Mouse (Mus musculus): ENCODE measurements around the gene Tfcp2.
"Not testable (repeated sequence)": the region's sequence is repeated elsewhere in the genome, so short reads cannot be mapped to it uniquely, and the experiment has no call there.

Tfcp2 gene

DNA sequence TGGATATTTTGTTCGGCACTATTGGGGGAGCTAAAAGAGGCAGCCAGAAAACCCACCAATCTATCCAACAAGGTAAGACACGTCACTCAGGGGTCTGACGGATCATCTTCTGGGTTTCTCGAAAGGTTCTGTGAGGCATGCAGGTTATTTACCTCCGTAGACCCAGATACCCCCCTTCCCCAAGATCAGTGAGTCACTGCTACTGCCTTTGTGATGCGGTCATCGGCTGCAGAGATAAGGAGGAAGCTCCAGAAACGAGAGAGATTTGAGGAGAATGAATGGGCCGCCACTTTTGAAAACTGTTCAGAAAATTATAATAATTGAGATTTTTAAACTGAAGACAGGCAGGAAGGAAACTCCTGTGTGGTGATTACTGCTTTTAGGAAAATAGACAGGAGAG, 4.6 kb upstream of the Tfcp2 start:
- no peak for DNase-seq (ENCODE audit: low spot score)

DNA sequence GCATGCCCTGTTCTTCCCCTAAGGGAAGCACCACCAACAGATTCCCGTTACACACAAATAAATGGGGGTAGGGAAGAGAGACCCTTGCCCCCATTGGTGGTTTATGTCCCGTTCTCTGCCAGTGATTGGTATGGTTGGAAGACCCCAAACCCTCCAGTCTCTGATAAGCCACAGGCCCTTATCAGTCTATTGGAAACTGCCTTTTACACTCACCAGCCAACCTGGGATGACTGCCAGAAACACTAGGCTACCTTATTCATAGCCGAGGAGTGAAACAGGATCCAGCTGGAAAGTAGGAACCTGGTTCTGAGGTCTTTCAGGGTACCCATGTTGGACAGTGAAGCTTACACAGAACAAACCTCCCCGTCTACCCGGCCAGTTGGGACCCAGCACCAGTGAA, 4.2 kb upstream of the Tfcp2 start:
- no peak for DNase-seq (ENCODE audit: low spot score)

DNA sequence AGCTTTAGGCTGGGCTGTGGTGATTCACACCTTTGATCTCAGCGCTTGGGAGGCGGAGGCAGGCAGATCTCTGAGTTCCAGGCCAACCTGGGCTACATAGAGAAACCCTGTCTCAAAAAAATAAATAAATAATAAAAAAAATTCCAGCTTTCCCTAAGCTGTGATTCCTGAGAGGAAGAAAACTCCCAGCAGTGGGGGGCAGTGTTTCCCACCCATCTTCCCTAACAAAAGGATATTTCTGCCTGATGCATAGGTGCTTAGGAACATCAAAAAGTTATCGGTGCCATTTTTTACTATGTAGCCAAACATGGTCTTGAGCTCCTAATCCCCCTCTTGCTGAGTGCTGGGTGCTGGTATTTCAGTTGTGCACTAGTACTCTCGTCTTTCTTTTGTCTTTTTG, 1.5 kb downstream of the Tfcp2 start:
- DNase-seq (ENCODE audit: low spot score) = no peak

DNA sequence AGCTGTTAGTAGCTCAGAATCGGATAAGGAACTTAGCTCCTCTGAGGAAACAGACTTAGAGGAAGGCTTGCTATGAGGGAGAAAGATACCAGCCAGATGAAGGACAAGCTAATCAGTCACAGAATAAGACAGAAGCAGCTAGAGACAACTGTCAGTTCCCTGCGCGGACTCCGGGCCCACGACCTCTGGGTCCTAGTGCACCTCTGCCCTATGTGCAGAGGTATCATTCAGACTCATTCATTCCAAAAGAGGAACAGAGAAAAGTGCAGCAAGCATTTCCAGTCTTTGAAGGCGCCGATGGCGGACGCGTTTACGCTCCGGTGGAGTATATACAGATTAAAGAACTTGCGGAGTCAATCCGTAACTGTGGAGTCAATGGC, 8.2 kb downstream of the Tfcp2 start:
- DNase-seq (ENCODE audit: low spot score) = not testable (repeated sequence)

DNA sequence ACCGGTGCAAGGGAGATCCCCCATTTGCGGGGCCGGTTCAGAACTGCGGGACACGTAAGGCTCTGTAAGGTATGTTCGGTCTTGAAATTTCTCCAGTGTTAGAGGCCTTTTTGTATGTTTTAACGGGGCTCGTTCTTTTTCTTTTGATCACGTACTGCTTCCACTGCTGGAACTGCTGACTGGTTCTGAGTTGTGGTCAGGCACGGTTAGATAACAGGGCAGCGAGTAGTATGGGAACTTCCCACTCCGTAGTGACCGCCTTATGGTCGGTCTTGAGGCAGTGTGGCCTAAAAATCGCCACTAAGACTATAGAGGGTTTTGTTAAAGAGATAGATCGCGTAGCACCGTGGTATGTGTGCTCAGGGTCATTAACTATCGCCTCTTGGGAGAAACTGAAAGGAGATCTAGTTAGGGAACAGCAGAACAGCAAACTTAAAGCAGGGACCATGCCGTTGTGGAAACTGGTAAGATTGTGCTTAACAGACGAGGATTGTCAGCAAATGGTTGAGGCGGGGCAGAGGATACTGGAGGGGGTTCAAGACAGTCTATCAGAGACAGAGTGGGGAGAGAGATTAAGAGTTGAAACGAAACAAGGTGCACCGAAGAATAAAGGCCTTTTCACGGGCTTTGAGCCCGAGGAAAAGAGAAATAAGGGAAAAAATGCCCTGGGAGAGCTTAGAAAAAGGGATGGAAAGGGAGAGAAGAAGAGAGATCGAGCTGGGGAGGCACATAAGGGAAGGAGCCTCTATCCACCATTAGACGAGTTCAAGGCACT, 8.7 kb downstream of the Tfcp2 start:
- DNase-seq (ENCODE audit: low spot score) = not testable (repeated sequence)

DNA sequence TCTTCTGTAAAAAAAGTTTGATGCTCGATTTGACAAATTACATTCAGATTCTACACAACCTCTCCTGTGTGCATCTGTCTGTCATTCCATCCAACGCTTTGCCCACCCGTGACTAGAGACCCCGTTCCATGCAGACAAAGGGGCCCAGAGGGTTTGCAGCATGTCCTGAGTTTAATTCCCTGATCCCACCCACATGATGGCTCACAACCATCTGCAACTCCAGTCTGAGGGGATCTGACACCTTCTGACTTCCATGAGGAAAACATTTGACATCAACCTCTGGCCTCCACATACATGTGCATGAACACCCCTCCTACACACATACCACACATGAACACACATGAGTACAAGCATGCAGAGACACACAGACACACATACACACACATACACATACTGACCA, 10.4 kb downstream of the Tfcp2 start:
- no peak for DNase-seq (ENCODE audit: low spot score)

DNA sequence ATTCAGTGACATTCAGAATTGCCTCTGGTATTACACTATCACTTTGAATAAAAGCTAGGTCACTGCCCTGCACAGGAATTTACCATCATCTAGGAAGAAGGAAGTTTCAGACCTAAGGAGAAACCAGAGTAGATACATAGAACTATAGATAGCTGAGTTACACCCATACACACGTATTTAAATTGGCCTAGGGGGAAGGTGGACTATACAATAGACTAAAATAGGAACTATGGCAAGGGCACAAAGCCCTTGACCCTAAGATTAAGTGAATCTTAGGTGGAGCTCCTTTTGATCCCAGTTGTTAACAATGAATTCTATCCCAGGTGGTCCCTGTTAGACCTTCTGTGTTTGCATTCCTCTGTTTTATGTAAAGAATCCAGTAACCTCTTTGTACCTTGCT, 10.8 kb downstream of the Tfcp2 start:
- DNase-seq (ENCODE audit: low spot score) = not testable (repeated sequence)

DNA sequence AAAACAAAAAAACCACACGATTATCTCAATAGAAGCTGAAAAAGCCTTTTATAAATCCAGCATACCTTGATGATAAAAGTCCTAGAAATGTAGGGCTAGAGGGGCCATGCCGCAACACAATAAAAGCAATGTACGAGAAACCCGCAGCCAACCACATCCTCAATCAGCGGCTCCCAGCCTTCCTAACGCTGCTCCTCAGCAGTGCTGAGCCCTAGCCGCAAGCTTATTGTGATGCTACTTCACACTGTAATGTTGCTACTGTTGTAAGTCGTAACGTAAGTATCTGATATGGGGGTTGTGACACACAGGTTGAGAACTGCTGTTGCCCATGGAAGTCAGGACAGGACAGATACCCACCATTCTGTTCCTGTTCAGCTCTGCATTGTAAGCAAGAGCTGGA, 12.4 kb downstream of the Tfcp2 start:
- no peak for DNase-seq (ENCODE audit: low spot score)

DNA sequence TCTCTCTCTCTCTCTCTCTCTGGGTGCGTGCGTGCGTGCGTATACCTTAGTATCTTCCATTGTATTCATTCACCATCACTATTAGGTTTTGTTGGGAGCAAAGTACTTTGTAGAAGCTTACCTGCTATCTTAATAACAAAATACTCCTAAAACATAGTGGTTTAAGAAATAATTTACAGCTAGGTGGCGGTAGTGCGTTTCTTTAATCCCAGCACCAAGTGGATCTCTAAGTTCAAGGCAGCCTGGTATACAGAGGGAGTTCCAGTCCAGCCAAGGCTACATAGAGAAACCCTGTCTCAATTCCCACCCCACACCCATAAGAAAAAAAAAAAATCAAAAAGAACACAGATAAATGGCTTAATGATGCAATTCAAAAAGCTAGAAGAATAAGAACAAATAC, 13.9 kb downstream of the Tfcp2 start:
- peak; percentile 64 for DNase-seq (ENCODE audit: low spot score)

DNA sequence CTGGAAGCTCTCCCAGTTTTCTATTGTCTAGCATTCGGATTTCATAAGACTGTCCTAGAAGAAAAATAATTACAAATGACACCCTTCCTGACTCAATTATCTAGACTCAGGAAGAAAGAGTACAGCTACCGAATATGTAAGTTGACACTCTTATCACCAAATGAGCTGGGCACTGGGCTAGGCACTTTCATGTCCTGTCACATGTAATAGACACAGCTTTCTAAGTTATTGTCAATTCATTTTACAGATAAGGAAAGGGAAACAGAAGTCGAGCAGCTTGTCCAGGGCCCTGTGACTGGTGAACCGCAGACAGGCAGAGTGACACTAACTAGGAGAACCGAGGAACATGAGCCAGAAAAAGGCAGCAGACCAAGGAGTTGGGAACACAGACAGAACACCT, 23.9 kb downstream of the Tfcp2 start:
- DNase-seq (ENCODE audit: low spot score) = no peak

DNA sequence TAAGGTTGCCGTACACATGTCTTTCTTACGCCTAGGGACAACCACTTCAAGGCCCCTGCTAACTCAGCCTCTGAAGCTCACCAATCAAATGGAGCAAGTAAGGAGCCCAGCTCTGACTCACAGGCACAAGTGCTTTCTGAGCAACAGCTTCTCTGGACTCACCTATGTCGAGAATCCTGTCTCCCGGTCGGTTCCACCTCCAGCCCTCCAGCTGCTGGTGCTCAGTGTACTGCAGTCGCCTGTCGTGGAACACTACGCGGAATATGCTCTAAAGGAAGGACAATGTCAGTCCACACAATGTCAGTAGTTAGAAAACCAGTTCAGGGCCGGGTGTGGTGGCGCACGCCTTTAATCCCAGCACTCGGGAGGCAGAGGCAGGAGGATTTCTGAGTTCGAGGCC, 26.4 kb downstream of the Tfcp2 start:
- no peak for DNase-seq (ENCODE audit: low spot score)

DNA sequence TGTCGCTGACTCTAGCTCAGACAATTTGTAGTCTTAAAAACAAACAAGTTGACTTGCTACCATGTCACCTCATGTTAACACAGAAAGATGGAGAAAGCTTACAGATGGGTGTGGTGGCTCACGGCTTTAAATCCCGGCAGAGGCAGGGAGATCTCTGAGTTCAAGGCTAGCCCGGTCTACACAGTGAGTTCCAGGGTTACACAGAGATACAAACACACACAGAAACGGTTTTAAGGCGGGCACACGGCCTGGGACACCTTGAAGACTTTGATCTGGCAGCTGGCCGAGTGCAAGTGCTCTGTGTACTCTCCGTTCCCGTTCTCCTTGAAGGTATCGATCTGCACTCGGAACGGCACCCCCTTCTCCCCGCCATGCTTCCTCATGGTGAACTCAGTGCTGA, 31.5 kb downstream of the Tfcp2 start:
- no peak for DNase-seq (ENCODE audit: low spot score)

DNA sequence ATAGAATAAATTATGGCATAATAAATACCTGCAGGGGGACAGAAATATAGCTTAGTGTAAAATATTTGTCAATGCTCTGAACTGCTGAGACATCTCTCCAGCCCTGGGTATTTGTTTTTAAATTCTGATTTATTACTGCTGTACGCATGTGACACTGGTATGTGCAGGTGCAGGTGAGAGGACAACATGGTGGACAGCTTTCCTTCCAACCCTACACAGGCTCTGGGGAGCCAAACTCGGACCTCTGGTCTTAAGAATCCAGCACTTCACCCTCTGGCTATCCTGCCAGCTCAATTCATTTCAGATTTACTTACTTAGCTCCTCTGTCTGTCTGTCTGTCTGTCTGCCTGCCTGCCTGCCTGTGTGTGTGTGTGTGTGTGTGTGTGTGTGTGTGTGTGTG, 36.7 kb downstream of the Tfcp2 start:
- DNase-seq (ENCODE audit: low spot score) = no peak

DNA sequence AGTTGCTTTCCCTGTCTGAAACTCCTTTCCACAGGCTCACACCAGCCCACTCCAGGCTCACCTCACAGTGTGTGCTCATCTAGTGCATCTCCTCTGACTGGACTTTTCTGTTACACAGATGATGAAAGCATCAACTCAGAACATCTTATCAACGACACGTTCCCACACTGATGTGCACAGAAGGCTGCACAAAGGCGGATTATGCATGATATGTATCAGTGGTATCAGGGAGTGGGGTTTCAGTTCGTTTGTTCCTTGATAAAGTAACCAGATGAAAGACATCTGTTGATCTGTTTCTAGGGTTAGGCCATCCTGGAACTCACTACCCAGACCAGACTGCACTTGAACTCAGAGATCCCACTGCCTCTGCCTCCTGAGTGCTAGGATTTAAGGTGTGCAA, 38.4 kb downstream of the Tfcp2 start:
- DNase-seq (ENCODE audit: low spot score) = no peak

DNA sequence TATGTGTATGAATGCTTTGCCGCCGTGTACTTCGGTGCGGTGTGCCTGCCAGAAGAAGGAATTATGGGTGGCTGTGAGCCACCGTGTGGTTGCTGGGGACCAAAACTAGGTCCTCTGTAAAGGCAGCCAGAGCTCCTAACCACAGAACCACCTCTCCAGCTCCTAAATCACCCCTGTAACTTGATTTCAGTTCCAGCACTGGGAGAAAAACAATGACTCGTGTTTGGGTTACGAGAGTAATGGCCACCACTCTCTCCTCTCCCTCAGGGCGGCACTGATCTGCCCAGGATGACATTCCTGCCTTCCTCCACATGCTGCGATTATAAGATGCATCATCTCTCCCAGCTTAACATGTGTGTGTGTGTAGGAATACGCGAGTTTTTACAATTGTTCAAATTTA, 41.7 kb downstream of the Tfcp2 start:
- DNase-seq (ENCODE audit: low spot score) = no peak

DNA sequence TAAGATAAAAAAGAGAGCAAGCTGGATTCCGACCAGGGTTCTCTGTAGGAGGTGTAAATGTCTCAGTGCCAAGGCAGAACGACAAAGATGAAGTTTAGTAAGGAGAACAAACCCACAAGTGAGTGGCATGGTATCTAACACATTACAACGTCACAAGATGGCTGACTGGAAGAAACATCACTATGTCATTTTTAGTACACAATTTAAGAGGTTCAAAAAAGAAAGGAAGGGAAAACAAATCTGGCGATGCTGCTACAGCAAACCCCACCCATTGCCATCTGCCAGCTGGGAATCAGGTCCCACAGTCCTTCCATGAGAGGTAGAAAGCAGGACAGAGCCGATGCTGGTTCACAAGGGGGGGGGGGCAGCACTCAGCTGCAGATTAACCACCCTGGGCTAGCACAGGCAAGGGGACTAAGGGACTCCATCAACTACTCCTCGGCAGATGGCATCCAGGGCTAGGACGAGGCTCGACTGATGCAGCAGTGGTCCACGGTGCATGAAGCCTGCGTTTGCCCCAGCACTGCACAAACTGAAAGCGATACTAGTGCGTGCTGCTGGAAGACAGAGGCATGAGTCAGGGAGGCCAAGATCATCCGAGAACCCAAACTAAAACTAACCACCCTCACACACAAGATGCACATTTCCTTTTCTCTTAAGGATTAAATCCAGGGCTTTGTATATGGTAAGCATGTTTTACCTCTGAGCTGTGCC, 43.2 kb downstream of the Tfcp2 start:
- no peak for DNase-seq (ENCODE audit: low spot score)

DNA sequence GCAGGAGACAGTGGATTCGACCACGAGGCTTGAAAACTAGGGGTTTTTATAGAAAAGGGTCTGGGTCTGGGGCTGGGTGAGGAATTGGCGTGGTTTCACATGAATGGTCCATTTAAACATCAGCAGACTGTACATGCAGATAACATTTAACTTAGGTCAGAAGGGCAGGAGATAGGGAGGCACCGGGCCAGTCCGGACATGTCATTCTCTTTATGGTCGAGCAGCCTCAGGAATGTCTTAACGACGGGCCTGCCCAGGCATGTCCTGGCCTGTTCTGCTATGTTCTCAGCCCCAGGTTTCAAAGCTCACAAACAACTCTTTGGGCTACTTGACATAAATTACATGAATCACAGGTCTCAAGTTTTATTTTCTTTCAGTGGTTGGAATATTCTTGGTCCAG, 52.3 kb downstream of the Tfcp2 start:
- not testable (repeated sequence) for DNase-seq (ENCODE audit: low spot score)

DNA sequence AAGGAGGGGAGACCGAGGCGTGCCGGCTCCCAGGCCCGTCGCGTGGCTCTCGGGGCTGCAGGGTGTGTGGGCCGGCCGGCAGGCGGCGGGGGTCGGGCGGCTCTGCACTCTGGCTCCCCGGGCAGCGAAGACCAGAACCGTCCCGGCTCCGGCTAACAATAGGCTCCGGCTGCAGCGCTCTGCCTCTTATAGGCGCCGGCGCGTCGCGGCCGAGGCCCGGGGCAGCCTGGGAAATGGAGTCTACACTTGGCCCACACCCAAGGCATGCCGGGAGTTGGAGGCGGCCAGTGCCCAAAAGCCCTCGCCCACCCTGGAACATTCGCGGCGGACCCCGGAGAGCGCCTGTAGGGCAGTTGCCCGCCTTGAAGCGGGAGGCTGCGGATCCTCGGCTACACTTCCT, 56.7 kb downstream of the Tfcp2 start, which contains the start of gene Csrnp2:
TSS of gene Csrnp2 (minus strand) at position 387 of the 400 bp plus-strand sequence.
- DNase-seq (ENCODE audit: low spot score) = peak; percentile 96

DNA sequence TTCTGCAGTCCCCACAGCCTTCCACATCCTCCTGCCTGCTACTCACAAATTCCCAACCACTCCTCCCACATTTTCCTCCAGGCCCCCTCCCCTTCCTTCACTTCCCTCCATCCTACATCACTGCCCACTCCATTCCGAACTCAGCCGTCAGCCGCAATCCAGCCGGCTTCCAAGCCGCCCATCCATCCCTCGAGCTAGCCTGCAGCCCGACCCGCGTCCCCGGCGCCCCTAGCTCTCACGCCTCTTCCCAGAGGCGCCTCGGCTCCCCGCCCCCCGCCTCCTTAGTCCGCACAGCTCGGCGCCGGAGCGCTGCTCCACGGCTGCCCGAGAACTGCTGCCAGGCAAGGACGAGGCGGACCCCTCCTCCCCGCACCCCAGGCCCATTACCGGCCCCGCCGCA, 57.2 kb downstream of the Tfcp2 start:
- DNase-seq (ENCODE audit: low spot score) = peak; percentile 75

DNA sequence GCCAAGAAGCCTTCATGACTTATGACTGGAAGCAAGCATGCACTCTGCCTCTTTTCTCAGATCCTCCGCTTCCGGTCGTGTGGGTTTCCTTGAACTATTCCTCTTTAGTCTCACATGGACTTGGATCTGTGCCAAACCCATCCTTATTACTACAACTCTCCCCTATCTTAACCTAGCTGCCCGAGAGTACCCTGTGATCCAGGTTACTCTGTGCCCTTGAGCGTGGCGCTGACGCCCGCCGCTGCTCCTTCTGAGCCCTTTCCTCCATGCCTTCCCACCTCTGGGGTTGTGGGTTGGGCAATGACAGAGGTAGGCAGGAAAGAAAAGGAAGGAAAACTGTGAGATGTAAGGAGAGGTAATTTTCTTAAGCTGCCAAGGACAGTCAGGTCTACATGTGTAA, 59.8 kb downstream of the Tfcp2 start:
- no peak for DNase-seq (ENCODE audit: low spot score)

DNA sequence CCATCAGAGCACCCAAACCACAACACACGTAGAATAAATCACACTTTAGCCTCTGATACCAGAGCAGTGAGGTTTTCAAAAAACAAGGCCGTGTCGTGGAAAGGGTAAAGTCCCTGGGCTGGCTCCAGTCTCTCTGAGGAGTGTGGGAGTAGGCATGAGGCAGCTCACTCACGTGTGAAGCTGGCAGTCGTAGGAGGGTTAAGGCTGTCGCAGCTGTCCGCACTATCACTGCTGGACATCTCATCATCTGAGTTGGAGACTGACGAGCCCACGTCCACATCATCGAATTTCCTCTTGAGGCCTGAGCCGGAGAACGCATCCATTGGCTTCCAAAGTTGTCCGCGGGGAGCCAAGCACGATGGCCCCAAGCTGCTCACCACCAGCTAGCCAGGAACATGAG, 62.5 kb downstream of the Tfcp2 start:
- no peak for DNase-seq (ENCODE audit: low spot score)

DNA sequence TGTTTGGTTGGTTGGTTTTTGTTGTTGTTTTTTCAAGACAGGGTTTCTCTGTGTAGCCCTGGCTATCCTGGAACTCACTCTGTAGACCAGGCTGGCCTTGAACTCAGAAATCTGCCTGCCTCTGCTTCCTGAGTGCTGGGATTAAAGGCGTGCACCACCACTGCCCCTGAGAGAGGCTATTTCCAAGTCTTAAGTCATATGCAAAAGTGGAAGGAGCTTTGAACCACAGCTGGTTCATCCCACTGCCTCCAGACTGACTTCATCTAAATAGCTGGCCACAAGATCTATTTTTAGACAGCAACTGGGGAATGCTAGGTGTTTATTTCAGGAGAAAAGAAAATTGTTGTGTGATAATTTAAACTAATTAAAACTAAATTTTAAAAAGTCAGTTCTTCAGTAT, 63.5 kb downstream of the Tfcp2 start:
- not testable (repeated sequence) for DNase-seq (ENCODE audit: low spot score)

DNA sequence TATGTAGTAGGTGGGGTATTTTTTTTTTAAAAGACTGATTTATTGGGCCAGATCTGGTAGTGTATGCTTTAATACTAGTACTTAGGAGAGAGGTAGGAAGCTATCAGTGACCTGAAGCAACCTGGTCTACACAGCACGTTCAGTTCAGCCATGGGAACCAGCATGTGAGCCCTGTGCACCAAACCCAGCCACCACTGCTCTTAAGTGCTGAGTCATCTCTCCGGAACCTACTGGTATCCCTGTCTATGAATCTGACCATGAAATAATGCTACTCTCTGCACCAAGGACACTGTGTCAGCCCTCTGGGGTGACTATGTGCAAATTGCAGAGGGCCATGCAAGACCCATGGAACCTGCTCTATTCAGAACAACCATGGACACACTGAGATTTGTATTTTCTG, 64.8 kb downstream of the Tfcp2 start:
- DNase-seq (ENCODE audit: low spot score) = no peak

DNA sequence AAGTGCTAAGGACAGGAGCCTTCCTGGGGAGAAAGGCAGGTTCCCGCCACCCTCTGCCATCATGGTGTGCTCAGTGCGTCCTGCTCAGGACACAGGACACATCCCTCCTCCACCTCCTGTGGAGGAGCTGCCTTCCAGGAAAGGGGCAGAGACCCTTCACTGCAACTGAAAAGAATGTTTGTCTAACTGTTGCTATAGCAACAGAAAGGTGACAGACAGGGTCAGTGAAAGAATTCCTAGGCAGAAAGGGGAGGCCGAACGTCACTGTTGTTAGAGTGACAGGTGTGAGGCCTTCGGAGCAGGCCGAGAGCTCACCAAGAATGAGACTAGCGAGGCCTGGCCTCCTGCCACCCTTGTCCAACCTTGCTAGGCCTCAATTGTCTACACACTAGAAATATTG, 65.4 kb downstream of the Tfcp2 start:
- peak; percentile 77 for DNase-seq (ENCODE audit: low spot score)

All from embryo, embryonic 10.5 days (tissue).